Mouse (Mus musculus): Measurements from ENCODE around the gene Faah.

DNA sequence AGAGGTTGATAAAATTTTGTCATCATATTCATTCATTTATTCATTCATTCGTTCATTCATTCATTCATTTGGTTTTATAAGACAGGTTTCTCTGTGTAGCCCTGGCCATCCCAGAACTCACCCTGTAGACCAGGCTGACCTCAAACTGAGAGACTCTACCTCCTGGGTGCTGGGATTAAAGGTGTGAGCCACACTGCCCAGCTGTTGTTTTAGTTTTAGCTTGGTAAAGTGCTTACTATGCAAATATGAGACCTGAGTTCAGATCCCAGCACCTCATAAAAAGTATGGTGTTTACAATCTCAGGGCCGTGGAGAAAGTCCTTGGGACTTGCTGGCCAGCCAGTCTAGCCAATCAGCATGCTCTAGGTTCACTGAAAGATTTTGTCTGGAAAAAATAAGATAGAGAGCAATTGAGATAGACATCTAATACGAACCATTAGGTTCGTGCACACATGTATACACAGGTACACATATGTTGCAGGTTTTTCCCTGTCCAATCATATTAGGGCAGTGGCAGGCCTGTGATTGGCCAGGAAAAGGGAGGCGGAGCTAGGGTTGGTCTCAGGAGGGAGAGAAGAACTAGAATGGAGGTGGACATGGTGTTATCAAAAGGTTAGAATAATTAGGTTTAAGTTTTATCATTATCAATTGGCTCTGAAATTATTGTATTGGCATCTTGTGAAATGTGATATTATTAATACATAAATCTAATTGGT, 41.4 kb upstream of the Faah start:
- TF ChIP-seq CTCF (conservative IDR thresholded peaks at IDR 0.05 in 1 of 2, IDR thresholded peaks at IDR 0.05 in 1 of 2; ENCODE audit: low read depth in 2 of 2, low read length in 2 of 2) (no peak), ZC3H11A (IDR thresholded peaks at IDR 0.05; ENCODE audit: low read depth, low read length) (no peak), BHLHE40 (IDR thresholded peaks at IDR 0.05; ENCODE audit: low read depth, low read length) (no peak), POLR2A (IDR thresholded peaks at IDR 0.05; ENCODE audit: low read depth, low read length) (no peak), TBP (conservative IDR thresholded peaks at IDR 0.05; ENCODE audit: low read depth, low read length) (no peak), KAT2A (IDR thresholded peaks at IDR 0.05; ENCODE audit: insufficient replicate concordance, low read length) (no peak), RAD21 (IDR thresholded peaks at IDR 0.05; ENCODE audit: low read depth, low read length) (no peak), GABPA (IDR thresholded peaks at IDR 0.05; ENCODE audit: insufficient replicate concordance, low read depth, low read length) (no peak), CHD2 (IDR thresholded peaks at IDR 0.05; ENCODE audit: low read length) (no peak), HCFC1 (IDR thresholded peaks at IDR 0.05; ENCODE audit: low read depth, low read length) (no peak), MAFK (IDR thresholded peaks at IDR 0.05; ENCODE audit: insufficient replicate concordance, low read length) (peak; percentile 57; the same call in 1 of the 2 replicates), MAX (IDR thresholded peaks at IDR 0.05; ENCODE audit: low read length) (no peak), NRF1 (IDR thresholded peaks at IDR 0.05; ENCODE audit: low read depth, low read length) (no peak), ZKSCAN1 (IDR thresholded peaks at IDR 0.05; ENCODE audit: borderline replicate concordance, low read depth, low read length) (no peak)
